19 mouse cellular contexts compared by ENCODE assay signal in the genomic region with DNA sequence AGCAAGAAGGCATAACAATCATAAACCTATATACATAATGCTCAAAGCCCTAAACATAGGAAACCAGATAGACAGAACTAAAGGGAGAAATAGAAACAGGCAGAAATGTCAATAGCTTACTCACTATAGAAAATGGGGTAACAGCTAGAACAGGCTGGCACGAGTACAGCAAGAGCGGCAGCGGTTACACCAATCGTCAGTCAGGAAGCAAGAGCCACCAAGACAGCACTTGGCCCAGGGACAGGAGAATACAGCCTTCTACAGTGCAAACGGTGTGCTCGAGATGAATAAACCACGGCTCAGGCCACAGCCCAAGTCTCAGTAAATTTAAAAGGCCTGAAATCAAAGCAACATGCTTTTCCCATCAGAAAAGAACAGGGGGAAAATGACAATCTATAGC. TPM values are rescaled to one million over a fixed set of nuclear protein-coding genes. Genes with fewer than 3 reads are reported as not detected.
DNase-seq lines count a peak whose midpoint lies in the region; ATAC-seq lines count a peak whose summit lies in the region.
"Had no signal": no experiment of that assay in that cellular context is flagged by ENCODE, and none has a peak within 500 bp of the region (broad histone marks: within the 10 kb centered on the region; RNA-seq: fewer than 3 reads in every experiment).

No protein-coding gene starts in this region.

- H3K27ac ChIP-seq in forebrain, embryonic 16.5 days (ENCODE audit: low read length), result no peak overlapping the region
- no peak overlapping the region for H3K27ac ChIP-seq in forebrain, embryonic 12.5 days
- H3K27ac ChIP-seq: embryonic facial prominence, embryonic 10.5 days; left cerebral cortex, adult 2 months; limb, embryonic 12.5 days; liver, embryonic 13.5 days had no signal

- 54% methylated on average over 7 of the region's 7 CpGs for WGBS in forebrain, embryonic 16.5 days
- 97% methylated on average over 7 of the region's 7 CpGs for WGBS in forebrain, embryonic 12.5 days

- no peaks in the 10 kb centered on the region for H3K9me3 ChIP-seq in forebrain, embryonic 16.5 days (ENCODE audit: control insufficient read depth, low read length)
- no peaks in the 10 kb centered on the region for H3K9me3 ChIP-seq in forebrain, embryonic 12.5 days
- H3K9me3 ChIP-seq: embryonic facial prominence, embryonic 10.5 days; heart, embryonic 12.5 days; limb, embryonic 12.5 days; liver, embryonic 13.5 days had no signal

- no peak overlapping the region for H3K4me3 ChIP-seq in forebrain, embryonic 16.5 days (replicated peaks; ENCODE audit: low read length)
- no peak overlapping the region for H3K4me3 ChIP-seq in forebrain, embryonic 12.5 days (replicated peaks)
- H3K4me3 ChIP-seq: embryonic facial prominence, embryonic 10.5 days; heart, embryonic 12.5 days; left cerebral cortex, adult 2 months; limb, embryonic 12.5 days; liver, embryonic 13.5 days had no signal

- DNase-seq in adrenal gland, adult 2 months, result peak; percentile 16
- DNase-seq in adrenal gland, postnatal 4 days (ENCODE audit: low spot score in 2 of 2), result no peak
- DNase-seq in right cerebral cortex, adult 18-20 months, result peak; percentile 11
- DNase-seq in right cerebral cortex, postnatal 36 days (ENCODE audit: low spot score in 2 of 2), result no peak
- peak; percentile 14 to 45 for DNase-seq in cerebellum, postnatal 25 days
- DNase-seq: heart, postnatal 36 days; kidney, adult 2 months; kidney, postnatal 14 days; liver, embryonic 13.5 days; midbrain, embryonic 14.5 days; thymus, postnatal 36 days had no signal

- no peaks in the 10 kb centered on the region for H3K27me3 ChIP-seq in forebrain, embryonic 16.5 days (replicated peaks; ENCODE audit: control insufficient read depth, insufficient read depth, low read length)
- H3K27me3 ChIP-seq in forebrain, embryonic 12.5 days, result no peaks in the 10 kb centered on the region
- H3K27me3 ChIP-seq: heart, embryonic 12.5 days; limb, embryonic 12.5 days; liver, embryonic 13.5 days had no signal

- no peaks in the 10 kb centered on the region for H3K36me3 ChIP-seq in forebrain, embryonic 16.5 days (ENCODE audit: control insufficient read depth, insufficient read depth)
- H3K36me3 ChIP-seq in forebrain, embryonic 12.5 days (replicated peaks), result peaks cover 45% of the 10 kb centered on the region

- H3K4me2 ChIP-seq in forebrain, embryonic 16.5 days (ENCODE audit: low read length), result no peak overlapping the region
- no peak overlapping the region for H3K4me2 ChIP-seq in forebrain, embryonic 12.5 days
- H3K4me2 ChIP-seq: heart, embryonic 12.5 days; limb, embryonic 12.5 days; liver, embryonic 13.5 days had no signal

- ATAC-seq in forebrain, embryonic 16.5 days, result peak; percentile 43; the same call in 1 of the 2 replicates
- ATAC-seq in forebrain, embryonic 12.5 days (ENCODE audit: low FRiP score), result no peak
- no peak for ATAC-seq in CD4-positive, CD25-positive, alpha-beta regulatory T cell, adult 4 months
- ATAC-seq: hindbrain, embryonic 16.5 days had no signal

- H3K4me1 ChIP-seq in forebrain, embryonic 16.5 days (replicated peaks; ENCODE audit: control insufficient read depth, insufficient read depth, low read length), result peaks cover 13% of the 10 kb centered on the region
- H3K4me1 ChIP-seq in forebrain, embryonic 12.5 days, result no peaks in the 10 kb centered on the region
- H3K4me1 ChIP-seq: embryonic facial prominence, embryonic 10.5 days; limb, embryonic 12.5 days; liver, embryonic 13.5 days had no signal

- no peak overlapping the region for H3K9ac ChIP-seq in forebrain, embryonic 16.5 days (replicated peaks; ENCODE audit: low read depth, low read length)
- H3K9ac ChIP-seq in forebrain, embryonic 12.5 days, result no peak overlapping the region
- H3K9ac ChIP-seq: heart, embryonic 12.5 days; limb, embryonic 12.5 days; liver, embryonic 13.5 days had no signal

RNA-seq across cellular contexts. Expression of a gene that starts 9.4 kb away (rescaled TPM):
- total RNA-seq in adrenal gland, adult 2 months (2021), result 1 to 10 TPM; 2.6 to 4.8 TPM
- polyA plus RNA-seq in adrenal gland, adult 2 months (2012; rRNA removed), result 2.5 and 3.0 TPM in 2 replicates
- total RNA-seq in adrenal gland, postnatal 4 days (2021), result 10 to 100 TPM in 1 of 2 experiments, 1 to 10 TPM in 1; 9.0 to 12.2 TPM
- polyA plus RNA-seq in forebrain, embryonic 16.5 days (2015; fragmentation: Nextera tagmentation; extraction: Ambion mirVana), result 5.4 and 5.6 TPM in 2 replicates
- 14.0 and 18.1 TPM in 2 replicates for polyA plus RNA-seq in forebrain, embryonic 12.5 days (2016; fragmentation: Nextera tagmentation; extraction: Ambion mirVana)
- polyA plus RNA-seq in CD4-positive, CD25-positive, alpha-beta regulatory T cell, adult 4 months (2017; shearing (Covaris generic)), result 1 to 10 TPM; 4.2 to 4.3 TPM

Comparison
In these comparisons a context has a peak if more than half of its experiments do, and no peak if none do; other contexts are left out.
1. DNase-seq: peak in adrenal gland, adult 2 months (single experiment), right cerebral cortex, adult 18-20 months (single experiment) and cerebellum, postnatal 25 days (2 of 2); none in adrenal gland, postnatal 4 days (0 of 2) and right cerebral cortex, postnatal 36 days (0 of 2).